Mouse (Mus musculus): ENCODE data around the gene Zfyve21. TPM values are rescaled to one million over a fixed set of nuclear protein-coding genes. Genes with fewer than 3 reads are reported as not detected.

The Zfyve21 gene
- polyA plus RNA-seq, 1 experiment from 2014 or later, result 79.2 TPM

- Histone ChIP-seq H3K27ac (replicated peaks) (no peak overlapping the region), H3K9me3 (replicated peaks) (no peaks in the 10 kb centered on the region), H3K36me3 (peaks cover 43% of the 10 kb centered on the region), H3K4me1 (peaks cover 58% of the 10 kb centered on the region), H3K27me3 (ENCODE audit: low read depth, poor library complexity, severe bottlenecking) (no peaks in the 10 kb centered on the region), H3K4me3 (peak overlapping the region; percentile 87; the same call in 1 of the 2 replicates)
- no peak for DNase-seq (ENCODE audit: low spot score)
- WGBS, result 86% methylated on average over 13 of the region's 13 CpGs
These were observed 1.9 kb upstream of the Zfyve21 start for GRCm38 (mm10) chr12:111812075-111812474.

DNA sequence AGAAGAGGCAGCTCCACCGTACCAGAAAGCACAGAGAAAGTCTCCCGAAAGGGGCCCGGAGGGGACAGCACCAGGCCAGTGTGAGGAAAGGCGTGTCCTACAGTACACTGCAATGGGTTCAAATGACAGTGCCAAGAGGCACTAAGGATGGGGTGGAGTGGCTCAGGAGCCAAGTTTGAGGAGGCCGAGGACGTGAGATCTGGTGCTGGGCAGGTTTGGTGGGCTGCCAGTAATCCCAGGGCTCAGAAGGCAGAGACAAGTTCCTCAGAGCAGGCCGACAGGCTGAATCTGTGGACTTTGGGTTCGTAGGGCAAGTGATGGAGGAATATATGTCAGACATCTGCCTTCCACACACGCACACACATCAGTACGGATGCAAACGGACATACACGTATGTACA, 1.4 kb upstream of the Zfyve21 start:
- no peak for DNase-seq (ENCODE audit: low spot score)
- Histone ChIP-seq H3K27ac (replicated peaks) (0 out of 2 replicates have a peak overlapping the region, but pooled peaks have one; percentile 87), H3K36me3 (peaks cover 40% of the 10 kb centered on the region), H3K27me3 (ENCODE audit: low read depth, poor library complexity, severe bottlenecking) (no peaks in the 10 kb centered on the region), H3K4me1 (peaks cover 59% of the 10 kb centered on the region), H3K4me3 (peak overlapping the region; percentile 87), H3K9me3 (replicated peaks) (no peaks in the 10 kb centered on the region)
- 81% methylated on average over 12 of the region's 12 CpGs for WGBS

- peaks cover 35% of the 10 kb centered on the region for H3K36me3 ChIP-seq
- no peaks in the 10 kb centered on the region for H3K27me3 ChIP-seq (ENCODE audit: low read depth, poor library complexity, severe bottlenecking)
- H3K4me3 ChIP-seq, result peak overlapping the region; percentile 87
- peak overlapping the region; percentile 87 for H3K27ac ChIP-seq (replicated peaks)
- 5% methylated on average over 27 of the region's 27 CpGs for WGBS
- peaks cover 60% of the 10 kb centered on the region for H3K4me1 ChIP-seq
- no peak for DNase-seq (ENCODE audit: low spot score)
- H3K9me3 ChIP-seq (replicated peaks), result no peaks in the 10 kb centered on the region
These were observed 732 bp upstream of the Zfyve21 start for GRCm38 (mm10) chr12:111813111-111813765.

GRCm38 (mm10) chr12:111814769-111815762, 1.1 kb downstream of the Zfyve21 start:
- H3K4me3 ChIP-seq, result peak overlapping the region; percentile 87
- no peaks in the 10 kb centered on the region for H3K27me3 ChIP-seq (ENCODE audit: low read depth, poor library complexity, severe bottlenecking)
- 34% methylated on average over 19 of the region's 19 CpGs for WGBS
- H3K4me1 ChIP-seq, result peaks cover 58% of the 10 kb centered on the region
- peak overlapping the region; percentile 94 for H3K27ac ChIP-seq (replicated peaks)
- DNase-seq (ENCODE audit: low spot score), result no peak
- H3K9me3 ChIP-seq (replicated peaks), result no peaks in the 10 kb centered on the region
- H3K36me3 ChIP-seq, result peaks cover 22% of the 10 kb centered on the region

- Histone ChIP-seq H3K27me3 (ENCODE audit: low read depth, poor library complexity, severe bottlenecking) (no peaks in the 10 kb centered on the region), H3K4me1 (peaks cover 58% of the 10 kb centered on the region), H3K4me3 (no peak overlapping the region; the same call in 1 of the 2 replicates), H3K9me3 (replicated peaks) (no peaks in the 10 kb centered on the region), H3K27ac (replicated peaks) (peak overlapping the region; percentile 52; the same call in 1 of the 2 replicates), H3K36me3 (peaks cover 20% of the 10 kb centered on the region)
- 67% methylated on average over 13 of the region's 13 CpGs for WGBS
- no peak for DNase-seq (ENCODE audit: low spot score)
These were observed 2.6 kb downstream of the Zfyve21 start for GRCm38 (mm10) chr12:111816528-111816927.

DNA sequence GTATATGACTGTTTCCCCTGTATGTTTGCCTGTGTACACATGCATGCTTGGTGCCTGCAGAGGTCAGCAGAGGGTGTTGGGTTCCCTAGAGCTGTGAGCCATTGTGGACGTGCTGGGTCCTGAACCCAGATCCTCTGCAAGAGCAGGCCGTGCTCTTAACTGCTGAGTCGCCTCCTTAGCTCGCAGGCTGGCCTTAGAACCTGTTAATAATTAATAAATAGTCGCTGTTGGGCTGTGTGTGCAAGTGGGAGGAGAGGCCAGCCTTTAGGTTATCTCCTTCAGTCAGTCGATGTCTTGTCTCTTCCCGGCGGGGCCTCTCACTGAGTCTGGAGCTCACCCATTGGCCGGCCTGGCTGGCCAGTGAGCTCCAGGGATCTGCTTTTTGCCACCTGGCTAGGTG, 3.0 kb downstream of the Zfyve21 start:
- Histone ChIP-seq H3K4me1 (peaks cover 62% of the 10 kb centered on the region), H3K27ac (replicated peaks) (peak overlapping the region; percentile 28; the same call in 1 of the 2 replicates), H3K27me3 (ENCODE audit: low read depth, poor library complexity, severe bottlenecking) (no peaks in the 10 kb centered on the region), H3K4me3 (no peak overlapping the region), H3K36me3 (peaks cover 20% of the 10 kb centered on the region), H3K9me3 (replicated peaks) (no peaks in the 10 kb centered on the region)
- 79% methylated on average over 9 of the region's 9 CpGs for WGBS
- DNase-seq (ENCODE audit: low spot score), result no peak

DNA sequence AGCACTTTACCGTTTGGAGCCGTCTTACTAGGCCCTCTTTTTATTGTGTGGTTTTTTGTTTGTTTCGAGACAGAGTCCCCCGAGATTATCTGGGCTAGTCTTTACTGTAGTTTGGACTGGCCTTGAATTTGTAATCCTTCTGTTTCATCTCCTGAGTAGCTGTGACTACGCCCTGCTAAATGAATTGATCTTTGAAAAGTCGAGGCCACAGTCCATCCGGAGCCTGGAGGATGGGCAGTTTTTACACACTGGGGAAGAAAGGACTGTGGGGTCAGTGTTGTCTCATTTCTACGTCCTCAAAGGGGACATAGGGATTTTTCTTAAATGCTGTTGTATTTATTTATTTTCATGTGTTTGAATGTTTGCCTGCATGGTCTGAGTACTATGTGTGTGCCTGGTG, 4.0 kb downstream of the Zfyve21 start:
- Histone ChIP-seq H3K27me3 (ENCODE audit: low read depth, poor library complexity, severe bottlenecking) (no peaks in the 10 kb centered on the region), H3K4me3 (no peak overlapping the region), H3K36me3 (peaks cover 25% of the 10 kb centered on the region), H3K9me3 (replicated peaks) (no peaks in the 10 kb centered on the region), H3K4me1 (peaks cover 57% of the 10 kb centered on the region), H3K27ac (replicated peaks) (no peak overlapping the region)
- DNase-seq (ENCODE audit: low spot score), result no peak
- WGBS, result 90% methylated on average over 8 of the region's 8 CpGs

GRCm38 (mm10) chr12:111819936-111820335, 6.0 kb downstream of the Zfyve21 start:
- Histone ChIP-seq H3K36me3 (peaks cover 44% of the 10 kb centered on the region), H3K4me1 (peaks cover 44% of the 10 kb centered on the region), H3K9me3 (replicated peaks) (no peaks in the 10 kb centered on the region), H3K4me3 (no peak overlapping the region), H3K27me3 (ENCODE audit: low read depth, poor library complexity, severe bottlenecking) (no peaks in the 10 kb centered on the region), H3K27ac (replicated peaks) (no peak overlapping the region)
- 86% methylated on average over 8 of the region's 8 CpGs for WGBS
- DNase-seq (ENCODE audit: low spot score), result no peak

GRCm38 (mm10) chr12:111820708-111821107, 6.7 kb downstream of the Zfyve21 start:
- peaks cover 52% of the 10 kb centered on the region for H3K36me3 ChIP-seq
- WGBS, result 91% methylated on average over 7 of the region's 7 CpGs
- peaks cover 36% of the 10 kb centered on the region for H3K4me1 ChIP-seq
- DNase-seq (ENCODE audit: low spot score), result no peak
- no peaks in the 10 kb centered on the region for H3K27me3 ChIP-seq (ENCODE audit: low read depth, poor library complexity, severe bottlenecking)
- no peak overlapping the region for H3K4me3 ChIP-seq
- H3K27ac ChIP-seq (replicated peaks), result no peak overlapping the region
- no peaks in the 10 kb centered on the region for H3K9me3 ChIP-seq (replicated peaks)

DNA sequence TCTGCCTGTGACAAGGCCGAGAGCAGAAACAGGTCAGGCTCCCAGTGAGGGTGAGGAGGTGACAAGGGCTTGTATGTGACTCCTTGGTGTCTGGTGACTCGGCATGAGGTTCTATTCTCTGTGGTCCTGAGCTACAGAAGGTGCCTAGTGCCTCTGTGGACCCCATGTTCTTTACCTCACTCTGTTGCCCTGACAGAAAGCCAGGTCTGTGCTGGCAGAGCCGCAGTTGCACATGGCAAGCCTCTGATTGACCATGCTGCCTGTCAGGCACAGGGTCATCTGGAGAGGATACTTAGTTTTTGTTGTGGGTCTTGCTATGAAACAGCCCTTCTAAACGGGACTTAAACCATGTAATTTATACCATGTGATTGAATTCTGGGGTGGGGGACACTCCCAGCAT, 8.0 kb downstream of the Zfyve21 start:
- no peak overlapping the region for H3K27ac ChIP-seq (replicated peaks)
- H3K36me3 ChIP-seq, result peaks cover 64% of the 10 kb centered on the region
- H3K4me3 ChIP-seq, result no peak overlapping the region
- 78% methylated on average over 4 of the region's 4 CpGs for WGBS
- no peak for DNase-seq (ENCODE audit: low spot score)
- H3K27me3 ChIP-seq (ENCODE audit: low read depth, poor library complexity, severe bottlenecking), result no peaks in the 10 kb centered on the region
- H3K9me3 ChIP-seq (replicated peaks), result no peaks in the 10 kb centered on the region
- H3K4me1 ChIP-seq, result peaks cover 24% of the 10 kb centered on the region

- Histone ChIP-seq H3K27me3 (ENCODE audit: low read depth, poor library complexity, severe bottlenecking) (no peaks in the 10 kb centered on the region), H3K9me3 (replicated peaks) (no peaks in the 10 kb centered on the region), H3K27ac (replicated peaks) (no peak overlapping the region), H3K4me1 (peaks cover 6% of the 10 kb centered on the region; the same call in 1 of the 2 replicates), H3K36me3 (peaks cover 87% of the 10 kb centered on the region), H3K4me3 (no peak overlapping the region)
- no peak for DNase-seq (ENCODE audit: low spot score)
- WGBS, result 93% methylated on average over 12 of the region's 12 CpGs
These were observed 13.6 kb downstream of the Zfyve21 start for GRCm38 (mm10) chr12:111827556-111827955.

DNA sequence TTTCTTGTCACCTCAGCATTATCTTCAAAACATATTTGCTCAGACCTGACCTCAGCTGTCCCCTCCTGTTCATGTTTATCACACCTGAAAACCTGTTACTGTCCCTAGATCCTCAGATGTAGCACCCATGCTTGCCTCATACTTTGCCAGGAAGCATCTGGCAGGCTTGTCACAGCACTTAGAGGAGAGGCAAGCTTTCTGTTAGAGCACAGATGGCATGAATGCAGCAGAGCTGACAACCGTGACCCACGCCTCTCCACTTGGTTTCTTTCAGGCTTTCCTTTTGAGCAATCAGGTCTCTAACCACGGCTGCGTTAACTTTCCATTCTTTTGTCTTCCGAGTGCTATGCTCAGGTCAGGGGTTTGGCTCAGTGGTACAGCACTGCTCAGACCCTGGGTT, 15.5 kb downstream of the Zfyve21 start:
- peaks cover 75% of the 10 kb centered on the region for H3K36me3 ChIP-seq

More for the DNA sequence above, 15.5 kb downstream of the Zfyve21 start:
- H3K27me3 ChIP-seq (ENCODE audit: low read depth, poor library complexity, severe bottlenecking), result no peaks in the 10 kb centered on the region
- H3K4me1 ChIP-seq, result peaks cover 6% of the 10 kb centered on the region; the same call in 1 of the 2 replicates
- H3K4me3 ChIP-seq, result no peak overlapping the region
- H3K9me3 ChIP-seq (replicated peaks), result no peaks in the 10 kb centered on the region
- peak overlapping the region; percentile 57 for H3K27ac ChIP-seq (replicated peaks)
- WGBS, result 84% methylated on average over 5 of the region's 5 CpGs
- no peak for DNase-seq (ENCODE audit: low spot score)
